Mouse (Mus musculus) intestine, postnatal 0 days (tissue): ENCODE measurements at regions not wholly inside any gene's neighbourhood (a gene's known extent, or its start where the extent isn't known, plus 50 kb on each side); places are given as distances from the start of the nearest gene placed in this dataset.

Source experiments
- ATAC-seq: fragments of 200-750 bp; cut with Nextera tagmentation; 2 replicates; pipeline ENCODE4 v1.8.0; 2017; ENCODE audit warnings: mild to moderate bottlenecking, moderate TSS enrichment, moderate library complexity
- H3K27ac ChIP-seq: fragments of 300-500 bp; sonication (generic); 2 replicates; pipeline ENCODE4 v1.5.1; 2014; ENCODE audit warnings: mild to moderate bottlenecking, low read depth, low read length, moderate library complexity
- H3K27me3 ChIP-seq: fragments of 300-500 bp; sonication (generic); replicated peaks from 2 replicates; pipeline ENCODE4 v1.6.1; 2014; ENCODE audit warnings: low read length, mixed read lengths; ENCODE audit not compliant: control insufficient read depth, insufficient read depth
- H3K36me3 ChIP-seq: fragments of 300-500 bp; sonication (generic); 2 replicates; pipeline ENCODE4 v1.6.1; 2014; ENCODE audit warnings: mild to moderate bottlenecking, moderate library complexity; ENCODE audit not compliant: control insufficient read depth, insufficient read depth
- H3K4me1 ChIP-seq: fragments of 300-500 bp; sonication (generic); replicated peaks from 2 replicates; pipeline ENCODE4 v1.6.1; 2014; ENCODE audit warnings: antibody characterized with exemption, low read length, mixed read lengths; ENCODE audit not compliant: control insufficient read depth, insufficient read depth
- H3K4me2 ChIP-seq: fragments of 300-500 bp; sonication (generic); replicated peaks from 2 replicates; pipeline ENCODE4 v1.6.1; 2014; ENCODE audit warnings: low read depth, mild to moderate bottlenecking, moderate library complexity
- H3K4me3 ChIP-seq: fragments of 300-500 bp; sonication (generic); 2 replicates; pipeline ENCODE4 v1.5.1; 2014; ENCODE audit warnings: low read depth, low read length
- H3K9ac ChIP-seq: fragments of 300-500 bp; sonication (generic); 2 replicates; pipeline ENCODE4 v1.6.1; 2014; ENCODE audit warnings: mild to moderate bottlenecking, low read depth, low read length
- H3K9me3 ChIP-seq: fragments of 300-500 bp; sonication (generic); 2 replicates; pipeline ENCODE4 v1.6.1; 2016; ENCODE audit warnings: mixed run types; ENCODE audit not compliant: control insufficient read depth
- CTCF ChIP-seq: sonication (generic); IDR thresholded peaks from 2 replicates; pipeline ENCODE4 v1.5.1; 2016; ENCODE audit warnings: low read depth, mild to moderate bottlenecking, control low read depth, antibody characterized with exemption, moderate library complexity
- WGBS: fragments of 180-500 bp; shearing (Covaris S2); extraction: QIAGEN DNeasy Blood & Tissue Kit; methylation state at CpG from one replicate; pipeline ENCODE4 v1.1.7; 2014; 5-methylcytosine and 5-hydroxymethylcytosine counted together

- whole genome bisulfite sequencing, result 9% methylated on average over 13 of the region's 13 CpGs
- no peaks in the 10 kb centered on the region for H3K27me3 ChIP-seq
- H3K9me3 ChIP-seq, result no peaks in the 10 kb centered on the region
- TF ChIP-seq CTCF, result peak; percentile 93
- no peak overlapping the region for H3K9ac ChIP-seq
- no peak for ATAC-seq
- 0 out of 2 replicates have a peak, but pooled peaks cover 3% of the 10 kb centered on the region for H3K4me1 ChIP-seq
- H3K4me3 ChIP-seq, result no peak overlapping the region
- no peak overlapping the region for H3K27ac ChIP-seq
- peak overlapping the region; percentile 49 for H3K4me2 ChIP-seq
- no peaks in the 10 kb centered on the region for H3K36me3 ChIP-seq
Observed at GRCm38 (mm10) chr10:66853258-66853657, 242.7 kb upstream of the Jmjd1c start.

- no peak for ATAC-seq
- Histone ChIP-seq H3K27me3 (no peaks in the 10 kb centered on the region), H3K4me3 (no peak overlapping the region), H3K36me3 (no peaks in the 10 kb centered on the region), H3K9me3 (no peaks in the 10 kb centered on the region), H3K9ac (no peak overlapping the region), H3K4me1 (0 out of 2 replicates have a peak, but pooled peaks cover 3% of the 10 kb centered on the region), H3K27ac (no peak overlapping the region), H3K4me2 (no peak overlapping the region)
- 93% methylated on average over 9 of the region's 9 CpGs for WGBS
- no peak for TF ChIP-seq CTCF
Observed at GRCm38 (mm10) chr10:66854895-66855294, 241.0 kb upstream of the Jmjd1c start.

GRCm38 (mm10) chr10:66857330-66857729 lies 238.6 kb upstream of the Jmjd1c start:
- 88% methylated on average over 7 of the region's 7 CpGs for WGBS
- H3K4me3 ChIP-seq, result no peak overlapping the region
- H3K4me2 ChIP-seq, result no peak overlapping the region
- H3K9me3 ChIP-seq, result no peaks in the 10 kb centered on the region
- H3K4me1 ChIP-seq, result 0 out of 2 replicates have a peak, but pooled peaks cover 3% of the 10 kb centered on the region
- TF ChIP-seq CTCF, result no peak
- H3K36me3 ChIP-seq, result no peaks in the 10 kb centered on the region
- H3K27me3 ChIP-seq, result no peaks in the 10 kb centered on the region
- no peak for ATAC-seq
- no peak overlapping the region for H3K27ac ChIP-seq
- H3K9ac ChIP-seq, result no peak overlapping the region

GRCm38 (mm10) chr10:66861421-66861820 lies 234.5 kb upstream of the Jmjd1c start:
- no peak for ATAC-seq
- H3K36me3 ChIP-seq, result no peaks in the 10 kb centered on the region
- H3K4me1 ChIP-seq, result no peaks in the 10 kb centered on the region
- no peak overlapping the region for H3K27ac ChIP-seq
- WGBS, result 69% methylated on average over 1 of the region's 1 CpGs
- no peak overlapping the region for H3K4me2 ChIP-seq
- H3K27me3 ChIP-seq, result no peaks in the 10 kb centered on the region
- H3K9me3 ChIP-seq, result no peaks in the 10 kb centered on the region
- no peak overlapping the region for H3K4me3 ChIP-seq
- TF ChIP-seq CTCF, result no peak
- H3K9ac ChIP-seq, result no peak overlapping the region

DNA sequence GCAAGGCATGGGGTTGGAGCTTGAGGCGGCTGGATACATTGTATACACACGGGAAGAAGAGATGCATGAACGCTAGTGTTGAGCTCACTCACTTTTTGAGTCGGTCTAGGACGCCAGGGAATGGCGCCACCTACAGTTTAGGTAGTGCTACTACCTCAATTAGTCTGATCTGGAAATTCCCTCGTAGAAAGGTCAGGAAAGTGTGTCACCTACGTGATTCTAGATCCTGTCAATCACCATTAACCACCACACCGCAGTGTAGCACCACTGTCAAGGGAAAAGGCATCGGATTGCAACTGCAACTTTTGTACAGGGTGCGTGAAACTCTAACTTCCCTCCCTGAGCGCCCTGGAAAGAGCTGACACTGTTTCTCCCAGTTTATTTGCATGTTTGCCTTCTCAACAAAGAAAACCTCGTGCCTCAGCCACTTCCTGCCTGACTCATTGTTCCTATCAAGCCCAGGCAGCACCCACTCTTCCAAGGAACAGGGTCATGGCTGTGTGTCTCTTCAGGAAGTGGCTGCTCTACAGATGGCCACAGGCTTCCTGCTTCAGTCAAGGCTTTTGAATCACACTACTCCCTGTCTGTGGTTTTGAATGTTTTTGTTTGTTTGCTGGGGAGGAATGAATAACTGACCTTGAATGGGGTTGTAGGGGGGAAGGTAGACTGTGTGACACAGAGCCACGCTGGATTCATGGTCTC lies 231.6 kb upstream of the Jmjd1c start:
- H3K36me3 ChIP-seq, result no peaks in the 10 kb centered on the region
- no peaks in the 10 kb centered on the region for H3K27me3 ChIP-seq
- no peak overlapping the region for H3K4me3 ChIP-seq
- no peak; the same call in 1 of the 2 replicates for ATAC-seq
- H3K27ac ChIP-seq, result no peak overlapping the region
- no peak overlapping the region for H3K9ac ChIP-seq
- TF ChIP-seq CTCF, result peak; percentile 65
- H3K9me3 ChIP-seq, result no peaks in the 10 kb centered on the region
- whole genome bisulfite sequencing, result 61% methylated on average over 14 of the region's 14 CpGs
- no peaks in the 10 kb centered on the region for H3K4me1 ChIP-seq
- no peak overlapping the region for H3K4me2 ChIP-seq

DNA sequence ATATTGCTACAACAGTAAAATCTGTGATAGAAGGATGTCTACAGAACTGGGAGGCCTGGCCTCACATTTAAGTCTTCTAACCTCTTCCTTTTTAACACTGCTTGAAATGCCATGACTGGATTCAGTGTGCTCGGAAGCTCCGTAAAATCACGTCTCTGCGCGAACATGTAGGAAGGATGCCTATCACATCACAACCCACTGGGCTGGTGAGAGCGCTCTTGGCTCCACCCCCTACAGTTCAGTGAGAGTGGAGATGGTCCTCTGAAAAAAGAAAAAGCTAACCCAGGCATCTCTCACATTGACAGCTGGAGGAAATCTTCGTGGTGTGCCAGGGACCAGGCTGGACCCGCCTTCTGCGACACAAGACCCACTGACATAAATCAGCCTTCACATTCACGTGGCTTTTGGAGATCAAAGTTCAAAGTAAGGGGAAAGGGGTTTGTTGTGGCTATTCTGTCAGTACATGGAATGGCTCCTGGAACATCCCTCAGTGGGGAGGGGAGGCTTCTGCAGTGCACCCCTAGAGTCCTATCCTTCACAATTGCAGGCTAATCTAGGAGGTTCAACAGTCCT lies 230.8 kb upstream of the Jmjd1c start:
- no peak overlapping the region for H3K4me3 ChIP-seq
- no peaks in the 10 kb centered on the region for H3K36me3 ChIP-seq
- H3K9ac ChIP-seq, result no peak overlapping the region
- H3K4me2 ChIP-seq, result no peak overlapping the region
- no peaks in the 10 kb centered on the region for H3K27me3 ChIP-seq
- no peak for TF ChIP-seq CTCF
- no peaks in the 10 kb centered on the region for H3K9me3 ChIP-seq
- WGBS, result 68% methylated on average over 10 of the region's 10 CpGs
- H3K27ac ChIP-seq, result no peak overlapping the region
- ATAC-seq, result no peak
- H3K4me1 ChIP-seq, result no peaks in the 10 kb centered on the region
